Mouse (Mus musculus): Measurements from ENCODE around the gene Mtfr1l.

GRCm38 (mm10) chr4:134510396-134510795 is 24.8 kb downstream of the Mtfr1l start:
- TF ChIP-seq CTCF (IDR thresholded peaks at IDR 0.05; ENCODE audit: low read depth) = no peak
- no peak for TF ChIP-seq EP300 (IDR thresholded peaks at IDR 0.05; ENCODE audit: low read depth)

Measured in heart, postnatal 0 days (tissue).